Mouse (Mus musculus) ES-Bruce4 (cell line): ENCODE results near the gene Ctdspl. TPM values are rescaled to one million over a fixed set of nuclear protein-coding genes. Genes with fewer than 3 reads are reported as not detected.

Experiments used
- H3K27ac ChIP-seq: 2 replicates; pipeline ENCODE4 v1.5.1; 2012; ENCODE audit warnings: low read length, inconsistent platforms; ENCODE audit not compliant: insufficient read depth
- H3K27me3 ChIP-seq: 2 replicates; pipeline ENCODE4 v1.6.1; 2012; ENCODE audit warnings: mild to moderate bottlenecking, low read length, inconsistent platforms; ENCODE audit not compliant: control insufficient read depth, poor library complexity, insufficient read depth, severe bottlenecking
- H3K36me3 ChIP-seq: 2 replicates; pipeline ENCODE4 v1.6.1; 2012; ENCODE audit warnings: inconsistent platforms, mild to moderate bottlenecking, low read length, moderate library complexity; ENCODE audit not compliant: control insufficient read depth, poor library complexity, insufficient read depth, severe bottlenecking
- H3K4me1 ChIP-seq: one replicate; pipeline ENCODE4 v1.8.1; 2011; ENCODE audit warnings: low read length; ENCODE audit not compliant: control insufficient read depth, insufficient read depth
- H3K4me3 ChIP-seq: 2 replicates; pipeline ENCODE4 v1.5.1; 2011; ENCODE audit warnings: low read depth, mild to moderate bottlenecking, low read length
- H3K9ac ChIP-seq: 2 replicates; pipeline ENCODE4 v1.6.1; 2012; ENCODE audit warnings: low read depth, mild to moderate bottlenecking, inconsistent platforms; ENCODE audit not compliant: poor library complexity, severe bottlenecking
- H3K9me3 ChIP-seq: replicated peaks from 2 replicates; pipeline ENCODE4 v1.6.1; 2012; ENCODE audit warnings: mild to moderate bottlenecking, low read length, inconsistent platforms; ENCODE audit not compliant: control insufficient read depth, poor library complexity, insufficient read depth, severe bottlenecking
- CTCF ChIP-seq: IDR thresholded peaks from one replicate; pipeline ENCODE4 v1.8.1; 2011; ENCODE audit warnings: low read depth, low read length
- EP300 ChIP-seq: IDR thresholded peaks from 2 replicates; pipeline ENCODE4 v1.6.1; 2011; ENCODE audit warnings: low read depth, low read length; ENCODE audit not compliant: insufficient read depth
- POLR2A ChIP-seq: IDR thresholded peaks from one replicate; pipeline ENCODE4 v1.8.1; 2011; ENCODE audit warnings: low read length; ENCODE audit not compliant: insufficient read depth
- polyA plus RNA-seq: library from polyadenylated mRNA; stranded (reverse); fragments of >200 nt; gene quantifications from 2 replicates; pipeline ENCODE4 v1.2.4, GENCODE M21; 2011; ENCODE audit warnings: low read depth; ENCODE audit not compliant: missing spikeins, insufficient read depth, insufficient read length

Gene Ctdspl
- polyA plus RNA-seq, 1 experiment: 20.2 TPM

GRCm38 (mm10) chr9:119031772-119032171, 105.5 kb downstream of the Ctdspl start:
- Histone ChIP-seq H3K36me3 (no peaks in the 10 kb centered on the region), H3K4me1 (no peaks in the 10 kb centered on the region), H3K9ac (no peak overlapping the region), H3K27me3 (no peaks in the 10 kb centered on the region), H3K9me3 (no peaks in the 10 kb centered on the region), H3K27ac (no peak overlapping the region), H3K4me3 (no peak overlapping the region)
- TF ChIP-seq CTCF (no peak), POLR2A (no peak), EP300 (no peak)

GRCm38 (mm10) chr9:119032538-119032937, 106.3 kb downstream of the Ctdspl start:
- Histone ChIP-seq H3K4me3 (no peak overlapping the region), H3K27ac (no peak overlapping the region), H3K4me1 (no peaks in the 10 kb centered on the region), H3K27me3 (no peaks in the 10 kb centered on the region), H3K36me3 (no peaks in the 10 kb centered on the region), H3K9ac (no peak overlapping the region), H3K9me3 (no peaks in the 10 kb centered on the region)
- TF ChIP-seq EP300 (no peak), POLR2A (no peak), CTCF (no peak)

- Histone ChIP-seq H3K27me3 (no peaks in the 10 kb centered on the region), H3K36me3 (no peaks in the 10 kb centered on the region), H3K27ac (no peak overlapping the region), H3K9ac (no peak overlapping the region), H3K9me3 (no peaks in the 10 kb centered on the region), H3K4me3 (no peak overlapping the region), H3K4me1 (no peaks in the 10 kb centered on the region)
- TF ChIP-seq EP300: no peak
Observed at GRCm38 (mm10) chr9:119033111-119033921, 107.1 kb downstream of the Ctdspl start.

GRCm38 (mm10) chr9:119034069-119034468, 107.8 kb downstream of the Ctdspl start:
- no peaks in the 10 kb centered on the region for H3K27me3 ChIP-seq
- no peaks in the 10 kb centered on the region for H3K4me1 ChIP-seq
- H3K9me3 ChIP-seq: no peaks in the 10 kb centered on the region
- no peak overlapping the region for H3K4me3 ChIP-seq
- no peak for TF ChIP-seq CTCF
- no peak for TF ChIP-seq EP300
- TF ChIP-seq POLR2A: no peak
- no peaks in the 10 kb centered on the region for H3K36me3 ChIP-seq
- no peak overlapping the region for H3K27ac ChIP-seq
- H3K9ac ChIP-seq: no peak overlapping the region

- Histone ChIP-seq H3K4me3 (no peak overlapping the region), H3K4me1 (no peaks in the 10 kb centered on the region), H3K27me3 (no peaks in the 10 kb centered on the region), H3K36me3 (no peaks in the 10 kb centered on the region), H3K27ac (no peak overlapping the region), H3K9ac (no peak overlapping the region), H3K9me3 (no peaks in the 10 kb centered on the region)
- TF ChIP-seq EP300: no peak
- no peak for TF ChIP-seq POLR2A
- no peak for TF ChIP-seq CTCF
Observed at GRCm38 (mm10) chr9:119034676-119035665, 108.7 kb downstream of the Ctdspl start.
